Mouse (Mus musculus) stomach, postnatal 0 days (tissue): ENCODE results near the gene Ntan1. TPM values are rescaled to one million over a fixed set of nuclear protein-coding genes. Genes with fewer than 3 reads are reported as not detected.

Experiments used
- ATAC-seq: fragments of 200-750 bp; cut with Nextera tagmentation; 2 replicates; pipeline ENCODE4 v1.8.0; 2017; ENCODE audit not compliant: low FRiP score, low TSS enrichment
- DNase-seq: peaks from one replicate; pipeline ENCODE4 v3.0.0-alpha.2; 2016; ENCODE audit warnings: low spot score
- H3K27ac ChIP-seq: fragments of 300-500 bp; sonication (generic); replicated peaks from 2 replicates; pipeline ENCODE4 v1.5.1; 2014; ENCODE audit warnings: mild to moderate bottlenecking, control low read depth
- H3K27me3 ChIP-seq: fragments of 300-500 bp; sonication (generic); 2 replicates; pipeline ENCODE4 v1.6.1; 2014; ENCODE audit warnings: low read length; ENCODE audit not compliant: control insufficient read depth, insufficient read depth
- H3K36me3 ChIP-seq: fragments of 300-500 bp; sonication (generic); 2 replicates; pipeline ENCODE4 v1.6.1; 2014; ENCODE audit warnings: low read length, mixed read lengths; ENCODE audit not compliant: control insufficient read depth, insufficient read depth
- H3K4me1 ChIP-seq: fragments of 300-500 bp; sonication (generic); replicated peaks from 2 replicates; pipeline ENCODE4 v1.6.1; 2014; ENCODE audit warnings: antibody characterized with exemption; ENCODE audit not compliant: control insufficient read depth, insufficient read depth
- H3K4me2 ChIP-seq: fragments of 300-500 bp; sonication (generic); replicated peaks from 2 replicates; pipeline ENCODE4 v1.6.1; 2014; ENCODE audit warnings: low read depth, mild to moderate bottlenecking, control low read depth, moderate library complexity
- H3K4me3 ChIP-seq: fragments of 300-500 bp; sonication (generic); 2 replicates; pipeline ENCODE4 v1.5.1; 2014; ENCODE audit warnings: low read depth, low read length, control low read depth
- H3K9ac ChIP-seq: fragments of 300-500 bp; sonication (generic); 2 replicates; pipeline ENCODE4 v1.6.1; 2014; ENCODE audit warnings: mild to moderate bottlenecking, low read length, control low read depth, mixed read lengths
- H3K9me3 ChIP-seq: fragments of 300-500 bp; sonication (generic); 2 replicates; pipeline ENCODE4 v1.6.1; 2016; ENCODE audit warnings: low read length; ENCODE audit not compliant: control insufficient read depth
- CTCF ChIP-seq: IDR thresholded peaks from 2 replicates; pipeline ENCODE4 v1.5.1; 2016; ENCODE audit warnings: antibody characterized with exemption, low read depth, mild to moderate bottlenecking, moderate library complexity
- EP300 ChIP-seq: optimal IDR thresholded peaks from 2 replicates; pipeline ENCODE3; 2016; ENCODE audit warnings: antibody characterized with exemption
- WGBS: fragments of 180-500 bp; shearing (Covaris S2); extraction: QIAGEN DNeasy Blood & Tissue Kit; methylation state at CpG from one replicate; pipeline ENCODE4 v1.1.7; 2014; 5-methylcytosine and 5-hydroxymethylcytosine counted together
- microRNA-seq: library from miRNA; unstranded; fragments of <30 nt; microRNA quantifications from one replicate; pipeline ENCODE4, GENCODE M21; 2016
- polyA plus RNA-seq: library from polyadenylated mRNA; unstranded; fragments of >200 nt; fragmentation: Nextera tagmentation; extraction: Ambion mirVana; gene quantifications from 2 replicates; pipeline ENCODE4 v1.2.1, GENCODE M21; 2015

Gene Ntan1
- polyA plus RNA-seq, 1 experiment from 2014 or later: 124 TPM

- H3K9ac ChIP-seq: no peak overlapping the region
- ATAC-seq (peak; percentile 98), DNase-seq (peak; percentile 27)
Measured at GRCm38 (mm10) chr16:13883094-13883774, 64.6 kb downstream of the Ntan1 start.

More at GRCm38 (mm10) chr16:13883094-13883774, 64.6 kb downstream of the Ntan1 start:
- TF ChIP-seq CTCF (no peak), EP300 (no peak)
- Histone ChIP-seq H3K27ac (peak overlapping the region; percentile 75), H3K27me3 (no peaks in the 10 kb centered on the region), H3K4me1 (no peaks in the 10 kb centered on the region), H3K4me2 (no peak overlapping the region), H3K4me3 (no peak overlapping the region), H3K9me3 (no peaks in the 10 kb centered on the region), H3K36me3 (no peaks in the 10 kb centered on the region)
- WGBS: 2% methylated on average over 3 of the region's 3 CpGs

Small RNAs within 50 kb of the gene (microRNA-seq; reads per million reads assigned to microRNA genes)
- not detected for gene Gm27734

Other genes starting within 250 kb of the Ntan1 start
- 23.7 and 24.8 TPM in 2 replicates for gene Parn, start 150.7 kb upstream of the Ntan1 start, polyA plus RNA-seq
- 21.5 and 22.0 TPM in 2 replicates for gene Bfar, start 147.0 kb upstream of the Ntan1 start, polyA plus RNA-seq
- gene 3110001I22Rik, start 146.9 kb upstream of the Ntan1 start, polyA plus RNA-seq: 3.0 and 3.3 TPM in 2 replicates
- 142 and 153 TPM in 2 replicates for gene Pla2g10, start 87.9 kb upstream of the Ntan1 start, polyA plus RNA-seq
- gene Rrn3, start 38.1 kb upstream of the Ntan1 start, polyA plus RNA-seq: 33.9 and 34.5 TPM in 2 replicates
- 75.1 and 76.2 TPM in 2 replicates for gene Pdxdc1, start 84.3 kb downstream of the Ntan1 start, polyA plus RNA-seq
- gene Mpv17l, start 84.3 kb downstream of the Ntan1 start, polyA plus RNA-seq: 4.6 and 5.7 TPM in 2 replicates
- 0.70 and 1.3 TPM in 2 replicates for gene 2900011O08Rik, start 167.8 kb downstream of the Ntan1 start, polyA plus RNA-seq
- gene Ifitm7, start 168.0 kb downstream of the Ntan1 start, polyA plus RNA-seq: not detected in 2 replicates